Mouse (Mus musculus): ENCODE data around the gene Gm8024. TPM values are rescaled to one million over a fixed set of nuclear protein-coding genes. Genes with fewer than 3 reads are reported as not detected.
"Not testable (repeated sequence)": the region's sequence is repeated elsewhere in the genome, so short reads cannot be mapped to it uniquely, and the experiment has no call there.

Gene Gm8024
- total RNA-seq (2014; rRNA removed), result not detected in 2 replicates
- not detected in 2 replicates for polyA plus RNA-seq (2015; fragmentation: Nextera tagmentation; extraction: Ambion mirVana)

GRCm38 (mm10) chr14:42524182-42524581, at the start of gene Gm8024:
TSS of gene Gm8024 (minus strand) at chr14:42524282.
- not testable (repeated sequence) for H3K27ac ChIP-seq (ENCODE audit: low read depth, low read length); H3K9ac ChIP-seq; ATAC-seq; H3K9me3 ChIP-seq (ENCODE audit: low read length); H3K4me2 ChIP-seq (ENCODE audit: low read depth); H3K36me3 ChIP-seq (ENCODE audit: insufficient read depth); H3K27me3 ChIP-seq (ENCODE audit: insufficient read depth, low read length); H3K4me1 ChIP-seq (ENCODE audit: insufficient read depth); H3K4me3 ChIP-seq (ENCODE audit: low read depth, low read length); DNase-seq
- WGBS, result 100% methylated on average over 1 of the region's 3 CpGs

DNA sequence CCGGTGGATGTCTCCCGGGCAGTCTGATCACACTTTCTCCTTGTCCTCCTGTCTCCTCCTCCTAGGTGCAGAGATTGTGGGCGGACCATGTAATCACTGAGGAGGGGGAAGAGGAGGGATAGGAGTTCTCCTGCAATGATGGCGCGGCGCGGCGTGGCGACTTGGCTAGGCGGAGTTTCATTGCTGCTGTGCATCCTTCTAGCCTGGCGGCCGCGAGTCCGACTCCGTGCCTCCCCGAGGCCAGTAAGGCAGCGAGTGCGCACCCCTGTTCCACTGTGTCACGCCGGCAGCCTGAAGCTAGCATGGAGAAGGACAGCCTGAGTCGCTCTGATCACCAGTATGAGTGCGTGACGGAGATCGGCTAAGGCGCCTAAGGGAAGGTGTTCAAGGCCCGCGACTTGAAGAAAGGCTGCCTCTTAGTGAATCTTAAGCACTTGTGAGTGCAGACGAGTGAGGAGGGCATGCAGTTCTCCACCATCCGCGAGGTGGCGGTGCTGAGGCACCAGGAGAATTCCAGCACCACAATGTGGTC, 19.2 kb upstream of the Gm8024 start:
- H3K27ac ChIP-seq (ENCODE audit: low read depth, low read length); H3K4me1 ChIP-seq (ENCODE audit: insufficient read depth); H3K9ac ChIP-seq; H3K36me3 ChIP-seq (ENCODE audit: insufficient read depth); DNase-seq; H3K4me3 ChIP-seq (ENCODE audit: low read depth, low read length); H3K27me3 ChIP-seq (ENCODE audit: insufficient read depth, low read length); H3K9me3 ChIP-seq (ENCODE audit: low read length); H3K4me2 ChIP-seq (ENCODE audit: low read depth): not testable (repeated sequence)
- peak; percentile 56 for ATAC-seq
- 16% methylated on average over 23 of the region's 31 CpGs for WGBS

GRCm38 (mm10) chr14:42542316-42543169, 18.5 kb upstream of the Gm8024 start:
- not testable (repeated sequence) for H3K27me3 ChIP-seq (ENCODE audit: insufficient read depth, low read length); DNase-seq; H3K4me3 ChIP-seq (ENCODE audit: low read depth, low read length); H3K9ac ChIP-seq; H3K27ac ChIP-seq (ENCODE audit: low read depth, low read length); H3K36me3 ChIP-seq (ENCODE audit: insufficient read depth); H3K9me3 ChIP-seq (ENCODE audit: low read length); H3K4me2 ChIP-seq (ENCODE audit: low read depth); H3K4me1 ChIP-seq (ENCODE audit: insufficient read depth)
- WGBS, result 33% methylated on average over 10 of the region's 29 CpGs
- ATAC-seq, result peak; percentile 78

DNA sequence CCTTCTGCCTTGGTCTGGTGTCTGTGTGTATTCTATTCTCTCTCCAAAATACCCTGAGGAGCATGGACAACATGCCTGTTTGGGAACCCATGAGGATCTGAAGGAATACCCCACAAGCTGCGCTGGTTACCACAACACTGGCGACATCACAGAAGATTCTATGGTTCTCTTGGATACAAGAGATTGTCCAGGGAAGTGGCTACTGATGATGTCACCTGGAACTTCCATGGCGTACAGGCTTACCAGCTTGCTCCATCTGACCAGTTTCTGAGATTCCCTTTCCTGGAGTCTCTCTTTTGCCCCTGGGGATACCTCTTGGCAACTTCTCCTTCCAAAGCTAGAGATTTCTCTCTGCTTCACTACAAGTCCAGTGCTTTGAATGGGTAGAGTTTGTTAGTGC, 21.8 kb downstream of the Gm8024 start, which contains the start of gene Gm8020:
Gm8020 (minus strand) TSS at position 101 of the 400 bp plus-strand sequence.
- H3K4me2 ChIP-seq (ENCODE audit: low read depth); H3K4me3 ChIP-seq (ENCODE audit: low read depth, low read length); H3K27ac ChIP-seq (ENCODE audit: low read depth, low read length); H3K9ac ChIP-seq; DNase-seq; H3K36me3 ChIP-seq (ENCODE audit: insufficient read depth); H3K4me1 ChIP-seq (ENCODE audit: insufficient read depth); H3K9me3 ChIP-seq (ENCODE audit: low read length); ATAC-seq; H3K27me3 ChIP-seq (ENCODE audit: insufficient read depth, low read length): not testable (repeated sequence)
- WGBS, result 91% methylated on average over 2 of the region's 3 CpGs

Other genes with a start within 250 kb of the Gm8024 start
- not detected in 2 replicates for gene Gm9611, start 226.9 kb downstream of the Gm8024 start, total RNA-seq (2014; rRNA removed)
- gene Gm9611, start 226.9 kb downstream of the Gm8024 start, polyA plus RNA-seq (2015; fragmentation: Nextera tagmentation; extraction: Ambion mirVana), result not detected in 2 replicates
- not detected in 2 replicates for gene Gm7995, start 214.1 kb downstream of the Gm8024 start, total RNA-seq (2014; rRNA removed)
- gene Gm7995, start 214.1 kb downstream of the Gm8024 start, polyA plus RNA-seq (2015; fragmentation: Nextera tagmentation; extraction: Ambion mirVana), result not detected in 2 replicates
- gene Gm8005, start 84.6 kb downstream of the Gm8024 start, total RNA-seq (2014; rRNA removed), result not detected in 2 replicates
- not detected in 2 replicates for gene Gm8005, start 84.6 kb downstream of the Gm8024 start, polyA plus RNA-seq (2015; fragmentation: Nextera tagmentation; extraction: Ambion mirVana)
- not detected in 2 replicates for gene Gm8011, start 60.4 kb downstream of the Gm8024 start, total RNA-seq (2014; rRNA removed)
- gene Gm8011, start 60.4 kb downstream of the Gm8024 start, polyA plus RNA-seq (2015; fragmentation: Nextera tagmentation; extraction: Ambion mirVana), result not detected in 2 replicates
- not detected in 2 replicates for gene Gm8020, start 21.9 kb downstream of the Gm8024 start, total RNA-seq (2014; rRNA removed)
- gene Gm8020, start 21.9 kb downstream of the Gm8024 start, polyA plus RNA-seq (2015; fragmentation: Nextera tagmentation; extraction: Ambion mirVana), result not detected in 2 replicates
- not detected in 2 replicates for gene Gm17124, start 75.6 kb upstream of the Gm8024 start, total RNA-seq (2014; rRNA removed)
- not detected in 2 replicates for gene Gm17124, start 75.6 kb upstream of the Gm8024 start, polyA plus RNA-seq (2015; fragmentation: Nextera tagmentation; extraction: Ambion mirVana)
- gene Gm3633, start 117.6 kb upstream of the Gm8024 start, total RNA-seq (2014; rRNA removed), result not detected in 2 replicates
- not detected in 2 replicates for gene Gm3633, start 117.6 kb upstream of the Gm8024 start, polyA plus RNA-seq (2015; fragmentation: Nextera tagmentation; extraction: Ambion mirVana)
- gene Gm10378, start 131.7 kb upstream of the Gm8024 start, total RNA-seq (2014; rRNA removed), result not detected in 2 replicates
- gene Gm10378, start 131.7 kb upstream of the Gm8024 start, polyA plus RNA-seq (2015; fragmentation: Nextera tagmentation; extraction: Ambion mirVana), result not detected in 2 replicates
- gene Gm3015, start 244.5 kb upstream of the Gm8024 start, total RNA-seq (2014; rRNA removed), result not detected in 2 replicates
- not detected in 2 replicates for gene Gm3015, start 244.5 kb upstream of the Gm8024 start, polyA plus RNA-seq (2015; fragmentation: Nextera tagmentation; extraction: Ambion mirVana)